Mouse (Mus musculus) left cerebral cortex, adult 9 months (tissue): ENCODE data around the gene Cd209f.
"Not testable (repeated sequence)": the region's sequence is repeated elsewhere in the genome, so short reads cannot be mapped to it uniquely, and the experiment has no call there.

Experiments
- DNase-seq, 2 experiments: peaks; one replicate each; pipeline ENCODE4 v3.0.0; 2022; ENCODE audit warnings: low spot score in 2 of 2

The Cd209f gene

DNA sequence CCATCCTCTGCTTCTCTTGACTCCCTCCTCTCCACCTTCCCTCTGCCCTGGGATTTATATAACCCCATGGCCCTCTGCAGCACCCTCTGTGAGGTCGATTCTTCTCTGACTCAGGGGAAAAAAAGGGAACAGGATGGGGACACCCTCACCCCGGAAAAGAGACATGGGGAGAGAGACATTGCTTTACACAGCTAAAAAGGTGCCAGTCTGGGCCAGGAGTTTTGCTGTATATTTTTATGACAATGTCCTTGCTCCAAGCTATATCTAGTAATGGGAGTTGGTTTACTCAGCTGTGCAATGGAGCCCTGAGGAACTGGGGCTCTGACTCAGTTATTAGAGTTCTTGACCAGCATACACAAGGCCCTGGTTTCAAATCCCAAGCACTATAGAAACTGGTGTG lies at the start of gene Cd209f:
Cd209f (minus strand) TSS at position 101 of the 400 bp plus-strand sequence.
- not testable (repeated sequence) for DNase-seq

DNA sequence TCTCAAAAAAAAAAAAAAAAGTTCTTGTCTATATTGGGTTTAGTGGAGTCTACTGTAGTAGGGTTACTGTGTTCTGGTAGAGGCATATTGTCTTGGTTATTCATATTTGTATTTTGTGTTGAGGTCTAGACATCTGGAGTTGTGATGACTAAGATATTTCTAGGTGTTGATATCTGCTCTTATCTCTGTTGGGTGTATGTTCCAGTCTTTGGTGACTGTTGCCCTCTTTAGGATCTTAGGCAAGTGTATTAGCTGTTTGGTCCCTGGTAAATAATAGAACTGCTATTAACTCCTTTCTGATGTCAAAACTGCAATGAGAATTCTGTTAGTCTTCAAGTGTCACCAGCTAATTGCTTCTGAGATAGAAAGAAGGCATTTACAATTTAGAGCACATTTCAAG lies 49.2 kb upstream of the Cd209f start:
- no peak for DNase-seq

DNA sequence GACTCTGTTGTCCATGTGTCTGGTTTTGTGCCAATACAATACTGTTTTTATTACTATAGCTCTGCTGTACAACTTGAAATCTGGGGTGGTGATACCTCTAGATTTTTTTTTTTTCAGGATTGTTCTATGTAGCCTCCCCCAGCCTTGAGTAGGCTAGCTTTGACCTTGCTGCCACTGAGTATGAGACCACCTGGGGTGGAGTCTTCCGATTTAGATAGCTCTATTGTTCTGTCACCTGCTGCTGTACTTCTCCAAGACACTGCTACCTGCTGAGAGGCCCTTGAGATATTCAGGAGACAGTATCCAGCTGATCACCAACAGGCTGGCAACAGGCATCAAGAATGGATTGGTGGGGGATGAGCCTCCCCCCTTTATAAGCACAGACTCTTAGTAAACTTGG lies 41.6 kb upstream of the Cd209f start:
- DNase-seq: no peak

DNA sequence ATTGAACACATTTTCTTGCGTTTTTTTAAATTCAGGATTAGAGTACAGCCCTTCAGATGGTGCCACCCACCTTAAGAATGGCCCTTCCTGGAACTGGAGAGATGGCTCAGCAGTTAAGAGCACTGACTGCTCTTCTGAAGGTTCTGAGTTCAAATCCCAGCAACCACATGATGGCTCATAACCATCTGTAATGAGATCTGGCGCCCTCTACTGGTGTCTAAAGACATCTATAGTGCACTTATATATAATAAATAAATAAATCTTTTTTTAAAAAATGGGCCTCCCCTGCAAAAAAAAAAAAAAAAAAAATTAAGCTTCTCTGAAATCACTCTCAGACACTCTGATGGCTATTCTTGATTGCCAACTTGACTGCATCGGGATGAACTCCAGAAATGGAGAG lies 36.1 kb upstream of the Cd209f start:
- no peak for DNase-seq

DNA sequence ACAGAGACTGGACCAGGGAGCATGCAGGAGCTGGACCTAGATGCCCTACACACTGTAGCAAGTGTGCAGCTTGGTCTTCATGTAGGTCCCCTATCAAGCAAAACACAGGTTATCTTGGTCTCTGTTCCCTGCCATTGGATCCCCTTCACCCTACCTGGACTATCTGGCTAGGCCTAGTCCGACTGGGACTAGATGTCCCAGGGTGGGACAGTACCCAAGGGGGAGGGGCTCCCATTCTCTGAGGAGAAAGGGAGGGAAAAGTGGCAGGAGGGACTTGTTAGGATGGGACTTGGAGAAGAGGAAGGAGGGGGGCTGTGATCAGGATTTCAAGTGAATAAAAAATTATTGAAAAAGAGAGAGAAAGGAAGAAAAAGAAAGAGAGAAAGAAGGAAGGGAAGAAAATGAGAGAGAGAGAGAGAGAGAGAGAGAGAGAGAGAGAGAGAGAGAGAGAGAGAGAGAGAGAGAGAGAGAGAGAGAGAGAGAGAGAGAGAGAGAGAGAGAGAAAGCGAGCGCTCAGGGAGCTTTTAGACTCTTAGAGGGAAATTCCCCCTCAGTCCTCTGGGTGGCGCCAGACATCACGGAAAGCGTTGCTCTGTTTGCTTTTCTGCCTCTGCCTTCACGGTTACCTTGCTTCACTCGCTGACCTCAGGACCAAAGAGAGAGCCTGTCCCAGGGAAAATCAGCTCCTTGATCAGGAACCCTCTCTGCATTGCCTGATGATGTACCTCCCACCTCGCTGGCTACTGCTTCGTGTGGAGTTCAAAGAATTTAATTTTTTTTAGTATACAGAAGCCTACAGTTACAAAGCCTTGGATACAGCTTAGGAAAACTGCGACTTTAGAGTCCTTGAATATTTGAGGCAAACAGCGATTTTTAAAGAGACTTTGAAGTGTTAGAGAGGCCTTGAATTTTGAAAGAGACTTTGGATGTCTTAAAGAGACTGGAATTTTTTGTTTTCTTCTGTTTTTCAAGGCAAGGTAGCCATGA lies 34.3 kb upstream of the Cd209f start:
- peak in 1 of 2 experiments; percentile 74 for DNase-seq

DNA sequence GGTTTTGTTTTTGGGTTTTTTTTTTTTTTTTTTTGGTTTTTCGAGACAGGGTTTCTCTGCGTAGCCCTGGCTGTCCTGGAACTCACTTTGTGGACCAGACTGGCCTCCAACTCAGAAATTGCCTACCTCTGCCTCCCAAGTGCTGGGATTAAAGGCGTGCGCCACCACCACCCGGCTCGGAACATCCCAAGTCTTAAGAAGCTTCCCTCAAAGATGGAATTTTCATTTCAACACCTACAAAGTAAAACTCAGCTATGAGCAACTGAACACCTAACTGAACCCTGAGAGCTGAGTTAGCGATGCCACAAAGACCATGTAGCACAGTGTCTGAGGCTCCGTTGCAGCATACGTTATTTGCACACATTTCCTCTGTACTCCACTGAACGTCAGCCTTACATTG lies 28.2 kb upstream of the Cd209f start, which contains the start of gene Cd209g:
Cd209g (plus strand) TSS at position 301 of the 400 bp plus-strand sequence.
- DNase-seq: no peak

DNA sequence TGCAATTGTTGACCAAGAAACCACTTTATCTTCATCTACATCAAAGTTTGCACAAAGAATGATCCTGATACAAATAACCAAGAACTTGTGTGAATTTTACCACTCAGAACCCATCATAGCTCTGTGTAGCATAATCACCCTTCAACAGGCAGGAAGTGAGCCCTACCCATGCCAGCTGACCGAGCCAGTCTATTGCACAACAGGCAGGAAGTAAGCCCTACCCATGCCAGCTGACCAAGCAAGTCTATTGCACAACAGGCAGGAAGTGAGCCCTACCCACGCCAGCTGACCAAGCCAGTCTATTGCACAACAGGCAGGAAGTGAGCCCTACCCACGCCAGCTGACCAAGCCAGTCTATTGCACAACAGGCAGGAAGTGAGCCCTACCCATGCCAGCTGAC lies 17.1 kb downstream of the Cd209f start:
- not testable (repeated sequence) for DNase-seq

DNA sequence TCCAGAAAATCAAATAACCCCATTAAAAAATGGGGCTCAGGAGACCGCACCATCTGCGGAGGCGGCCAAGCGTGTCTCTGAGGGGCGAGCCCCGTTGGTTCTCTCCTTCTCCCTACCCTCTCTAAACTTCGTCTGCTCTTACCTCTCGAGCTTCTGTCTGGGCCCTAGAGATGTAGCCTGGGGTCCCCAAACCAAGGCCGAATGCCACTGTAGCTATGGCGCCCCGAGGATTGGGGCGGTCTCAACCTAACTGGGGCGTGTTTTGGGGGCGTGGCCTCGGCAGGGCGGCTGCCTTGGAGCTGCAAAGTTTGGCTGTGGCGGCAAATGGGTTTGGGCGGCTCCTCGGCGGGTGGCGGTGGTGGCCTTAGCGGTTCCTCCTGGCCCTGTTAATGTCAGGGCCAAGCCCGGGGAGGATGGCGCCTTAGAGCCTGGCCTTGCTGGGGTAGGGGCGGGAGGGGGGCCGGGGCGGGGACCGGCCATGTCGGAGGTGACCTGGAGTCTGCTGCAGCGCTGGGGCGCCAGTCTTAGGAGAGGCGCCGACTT lies 18.4 kb downstream of the Cd209f start:
- not testable (repeated sequence) for DNase-seq
